Mouse (Mus musculus): ENCODE results near the gene Mindy3. TPM values are rescaled to one million over a fixed set of nuclear protein-coding genes. Genes with fewer than 3 reads are reported as not detected.
"Not testable (repeated sequence)": the region's sequence is repeated elsewhere in the genome, so short reads cannot be mapped to it uniquely, and the experiment has no call there.

The Mindy3 gene
- polyA plus RNA-seq (2012; rRNA removed), result 45.9 and 87.0 TPM in 2 replicates

DNA sequence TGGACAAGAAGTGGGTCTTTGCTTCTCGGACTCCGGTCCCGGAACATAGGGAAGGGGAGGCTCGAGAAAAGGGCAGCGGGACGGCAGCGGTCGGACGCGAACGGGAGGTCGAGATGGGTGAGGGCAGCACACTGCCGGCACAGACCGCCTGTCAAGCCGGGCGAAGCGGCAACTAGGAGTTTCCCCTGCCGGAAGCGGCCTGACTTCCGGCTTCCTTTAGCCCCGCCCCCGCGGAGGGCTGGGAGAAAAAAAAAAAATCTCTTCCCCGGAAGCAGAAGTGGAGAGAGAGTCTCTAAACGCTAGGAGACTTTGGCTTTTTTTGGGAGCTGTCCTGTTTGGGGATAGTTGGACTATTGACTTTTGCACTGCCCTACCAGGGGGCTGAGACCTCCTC, at the start of gene Mindy3:
Gene Mindy3, minus strand, starts transcription at position 209 of the 394 bp plus-strand sequence.
- Histone ChIP-seq H3K4me3 (ENCODE audit: insufficient read depth, low read depth, low read length) (peak within 1 kb of the TSS; percentile 77), H3K27me3 (replicated peaks; ENCODE audit: control insufficient read depth, insufficient read depth, low read length) (no peaks in the 10 kb centered on the region), H3K27ac (ENCODE audit: insufficient read depth, low read depth, low read length) (peak within 1 kb of the TSS; percentile 24; the same call in 1 of the 2 replicates), H3K36me3 (ENCODE audit: control insufficient read depth, insufficient read depth, low read length) (no peaks in the 10 kb centered on the region), H3K4me1 (ENCODE audit: control insufficient read depth, insufficient read depth, low read length) (peaks cover 10% of the 10 kb centered on the region; the same call in 1 of the 2 replicates)
- WGBS, result 0% methylated on average over 25 of the region's 25 CpGs
- peak; percentile 96 for DNase-seq
- TF ChIP-seq CTCF (conservative IDR thresholded peaks at IDR 0.05; ENCODE audit: insufficient read depth, insufficient read length, low read depth, low read length), result no peak
- TF ChIP-seq POLR2A (IDR thresholded peaks at IDR 0.05; ENCODE audit: low read depth, low read length), result peak; percentile 88

DNA sequence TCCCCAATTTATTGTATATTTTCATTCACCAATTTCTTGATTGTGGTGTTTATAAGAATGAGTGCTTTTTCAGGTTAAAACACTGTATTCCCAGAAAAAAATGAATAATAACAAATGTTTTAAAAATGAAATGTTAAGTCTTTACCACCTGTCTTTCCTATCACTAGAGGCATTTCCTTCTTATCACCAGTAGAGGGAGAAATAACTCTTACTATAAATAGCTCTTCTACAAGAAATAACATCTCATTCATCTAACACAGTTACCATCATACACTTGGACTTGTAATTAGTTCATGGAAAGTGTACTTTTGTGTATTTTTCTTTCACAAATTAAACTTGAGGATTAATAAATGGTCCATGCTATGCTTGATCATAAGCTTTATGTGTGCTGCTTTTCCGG, 40.5 kb upstream of the Mindy3 start:
- H3K4me1 ChIP-seq (ENCODE audit: control insufficient read depth, insufficient read depth, low read length), result no peaks in the 10 kb centered on the region

DNA sequence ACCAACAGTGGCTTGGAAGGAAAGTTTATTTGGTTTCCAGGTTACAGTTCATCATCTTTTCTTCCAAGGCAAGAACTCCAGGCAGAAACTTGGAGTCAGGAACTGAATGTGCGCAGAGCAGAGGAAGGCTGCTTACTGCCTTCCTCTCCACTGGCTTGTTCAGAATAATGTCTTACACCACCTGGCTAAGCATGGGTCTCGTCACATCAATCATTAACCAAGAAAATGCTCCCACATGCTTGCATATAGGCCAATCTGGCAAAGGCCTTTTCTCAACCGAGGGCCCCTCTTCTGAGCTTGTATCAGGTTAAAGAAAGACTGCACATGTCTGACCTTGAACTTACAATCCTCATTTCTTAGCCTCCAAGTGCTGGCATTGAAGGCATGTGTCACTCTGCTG, 30.8 kb upstream of the Mindy3 start:
- H3K4me1 ChIP-seq (ENCODE audit: control insufficient read depth, insufficient read depth, low read length), result no peaks in the 10 kb centered on the region
- no peak for DNase-seq
- TF ChIP-seq CTCF (conservative IDR thresholded peaks at IDR 0.05; ENCODE audit: insufficient read depth, insufficient read length, low read depth, low read length), result no peak
- H3K36me3 ChIP-seq (ENCODE audit: control insufficient read depth, insufficient read depth, low read length), result no peaks in the 10 kb centered on the region
- H3K27me3 ChIP-seq (replicated peaks; ENCODE audit: control insufficient read depth, insufficient read depth, low read length), result 0 out of 2 replicates have a peak, but pooled peaks cover 1% of the 10 kb centered on the region
- WGBS, result 48% methylated on average over 3 of the region's 3 CpGs
- H3K27ac ChIP-seq (ENCODE audit: insufficient read depth, low read depth, low read length), result no peak overlapping the region
- H3K4me3 ChIP-seq (ENCODE audit: insufficient read depth, low read depth, low read length), result no peak overlapping the region

More for the DNA sequence above, 40.5 kb upstream of the Mindy3 start:
- no peaks in the 10 kb centered on the region for H3K36me3 ChIP-seq (ENCODE audit: control insufficient read depth, insufficient read depth, low read length)
- no peak for DNase-seq
- H3K4me3 ChIP-seq (ENCODE audit: insufficient read depth, low read depth, low read length), result no peak overlapping the region
- no peaks in the 10 kb centered on the region for H3K27me3 ChIP-seq (replicated peaks; ENCODE audit: control insufficient read depth, insufficient read depth, low read length)
- WGBS, result 74% methylated on average over 1 of the region's 1 CpGs
- H3K27ac ChIP-seq (ENCODE audit: insufficient read depth, low read depth, low read length), result no peak overlapping the region
- TF ChIP-seq CTCF (conservative IDR thresholded peaks at IDR 0.05; ENCODE audit: insufficient read depth, insufficient read length, low read depth, low read length) (no peak), POLR2A (IDR thresholded peaks at IDR 0.05; ENCODE audit: low read depth, low read length) (no peak)

DNA sequence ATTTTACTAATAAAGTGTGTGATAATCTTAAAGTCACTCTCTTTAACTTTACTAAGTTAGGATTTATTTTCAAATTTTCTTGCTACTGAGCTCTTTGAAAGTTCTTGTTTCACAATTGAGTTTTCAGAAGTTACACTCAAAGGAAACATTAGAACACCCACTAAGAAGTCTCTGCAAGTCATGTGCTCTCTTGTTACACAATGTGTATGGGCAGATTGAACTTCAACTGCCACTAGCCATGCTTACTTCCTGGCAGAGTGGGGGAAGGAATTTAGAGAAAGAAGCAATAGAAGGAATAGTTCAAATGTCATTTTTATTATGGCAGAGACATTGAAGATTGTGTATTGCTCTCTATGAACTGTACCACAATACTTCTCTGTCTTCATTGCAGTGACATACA, 20.9 kb upstream of the Mindy3 start:
- Histone ChIP-seq H3K4me3 (ENCODE audit: insufficient read depth, low read depth, low read length) (no peak overlapping the region), H3K27ac (ENCODE audit: insufficient read depth, low read depth, low read length) (no peak overlapping the region), H3K4me1 (ENCODE audit: control insufficient read depth, insufficient read depth, low read length) (no peaks in the 10 kb centered on the region), H3K36me3 (ENCODE audit: control insufficient read depth, insufficient read depth, low read length) (no peaks in the 10 kb centered on the region), H3K27me3 (replicated peaks; ENCODE audit: control insufficient read depth, insufficient read depth, low read length) (no peaks in the 10 kb centered on the region)
- no peak for DNase-seq
- TF ChIP-seq CTCF (conservative IDR thresholded peaks at IDR 0.05; ENCODE audit: insufficient read depth, insufficient read length, low read depth, low read length), result no peak
- TF ChIP-seq POLR2A (IDR thresholded peaks at IDR 0.05; ENCODE audit: low read depth, low read length), result no peak

DNA sequence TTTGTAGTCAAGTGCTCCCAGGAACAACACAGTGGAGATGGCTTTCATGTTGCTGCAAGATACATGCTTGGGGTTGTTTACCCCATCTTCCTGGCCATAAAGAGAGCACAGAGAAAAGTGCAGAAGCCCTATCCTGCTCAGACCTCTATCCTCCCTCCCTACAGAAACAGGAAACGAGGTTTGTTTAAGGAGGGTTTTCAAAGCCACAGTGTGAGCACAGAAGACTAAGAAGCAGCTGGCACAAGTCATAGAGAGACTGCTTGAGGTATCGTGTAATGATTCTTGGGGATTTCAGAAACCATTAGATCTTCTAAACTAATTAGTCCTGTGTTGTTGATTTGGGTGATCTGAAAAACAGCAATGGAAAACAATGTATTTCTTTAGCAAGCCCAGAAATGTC, 20.3 kb upstream of the Mindy3 start:
- no peak for DNase-seq
- Histone ChIP-seq H3K4me1 (ENCODE audit: control insufficient read depth, insufficient read depth, low read length) (no peaks in the 10 kb centered on the region), H3K4me3 (ENCODE audit: insufficient read depth, low read depth, low read length) (no peak overlapping the region), H3K27ac (ENCODE audit: insufficient read depth, low read depth, low read length) (no peak overlapping the region), H3K36me3 (ENCODE audit: control insufficient read depth, insufficient read depth, low read length) (no peaks in the 10 kb centered on the region), H3K27me3 (replicated peaks; ENCODE audit: control insufficient read depth, insufficient read depth, low read length) (no peaks in the 10 kb centered on the region)
- TF ChIP-seq CTCF (conservative IDR thresholded peaks at IDR 0.05; ENCODE audit: insufficient read depth, insufficient read length, low read depth, low read length) (no peak), POLR2A (IDR thresholded peaks at IDR 0.05; ENCODE audit: low read depth, low read length) (no peak)
- WGBS, result 44% methylated on average over 2 of the region's 2 CpGs

DNA sequence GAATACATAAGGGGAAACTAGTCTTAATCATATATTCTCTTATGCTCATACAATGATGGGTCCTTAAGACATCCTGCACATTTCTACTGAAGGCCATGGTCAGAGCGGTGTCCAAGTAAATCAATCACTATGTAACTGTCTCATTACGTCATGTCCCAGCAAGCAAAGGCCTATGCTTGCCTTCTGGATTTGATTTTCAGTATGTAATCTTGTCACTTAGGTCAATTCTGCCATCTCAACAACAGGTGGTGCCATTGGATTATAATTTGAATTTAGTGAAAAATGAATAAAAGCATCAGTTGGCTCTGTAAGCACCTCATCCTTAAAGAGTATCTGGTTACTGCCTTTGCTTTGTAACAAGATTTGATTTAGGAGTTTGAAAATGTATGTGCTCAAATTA, 18.9 kb upstream of the Mindy3 start:
- no peak overlapping the region for H3K4me3 ChIP-seq (ENCODE audit: insufficient read depth, low read depth, low read length)
- no peaks in the 10 kb centered on the region for H3K4me1 ChIP-seq (ENCODE audit: control insufficient read depth, insufficient read depth, low read length)
- no peak for DNase-seq
- WGBS, result 59% methylated on average over 2 of the region's 2 CpGs
- no peak for TF ChIP-seq POLR2A (IDR thresholded peaks at IDR 0.05; ENCODE audit: low read depth, low read length)
- TF ChIP-seq CTCF (conservative IDR thresholded peaks at IDR 0.05; ENCODE audit: insufficient read depth, insufficient read length, low read depth, low read length), result peak; percentile 20; the same call in 1 of the 2 replicates
- no peaks in the 10 kb centered on the region for H3K36me3 ChIP-seq (ENCODE audit: control insufficient read depth, insufficient read depth, low read length)
- H3K27ac ChIP-seq (ENCODE audit: insufficient read depth, low read depth, low read length), result no peak overlapping the region
- no peaks in the 10 kb centered on the region for H3K27me3 ChIP-seq (replicated peaks; ENCODE audit: control insufficient read depth, insufficient read depth, low read length)

DNA sequence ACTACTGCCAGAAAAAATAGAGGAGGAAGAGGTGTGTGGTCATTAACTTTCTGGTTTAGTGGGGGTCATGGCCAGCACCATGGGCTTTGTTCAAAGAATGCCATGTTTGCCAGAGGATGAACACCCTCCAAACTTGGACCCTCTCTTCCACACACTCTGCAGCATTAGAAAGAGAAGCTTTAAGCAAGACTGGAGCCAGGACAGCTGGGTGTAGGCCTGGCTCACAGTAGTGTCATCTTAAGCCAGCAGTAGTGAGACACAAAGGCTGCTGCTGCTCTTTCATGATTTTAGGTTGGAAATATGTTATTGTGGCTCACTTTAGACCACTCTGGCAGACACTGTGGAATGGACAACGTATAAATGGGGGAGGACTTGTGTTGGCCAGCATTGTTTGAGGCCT, 12.8 kb upstream of the Mindy3 start:
- Histone ChIP-seq H3K27me3 (replicated peaks; ENCODE audit: control insufficient read depth, insufficient read depth, low read length) (no peaks in the 10 kb centered on the region), H3K4me3 (ENCODE audit: insufficient read depth, low read depth, low read length) (no peak overlapping the region), H3K36me3 (ENCODE audit: control insufficient read depth, insufficient read depth, low read length) (no peaks in the 10 kb centered on the region), H3K27ac (ENCODE audit: insufficient read depth, low read depth, low read length) (no peak overlapping the region), H3K4me1 (ENCODE audit: control insufficient read depth, insufficient read depth, low read length) (no peaks in the 10 kb centered on the region)
- DNase-seq, result peak; percentile 34
- WGBS, result 65% methylated on average over 1 of the region's 1 CpGs
- TF ChIP-seq CTCF (conservative IDR thresholded peaks at IDR 0.05; ENCODE audit: insufficient read depth, insufficient read length, low read depth, low read length), result no peak
- TF ChIP-seq POLR2A (IDR thresholded peaks at IDR 0.05; ENCODE audit: low read depth, low read length), result no peak

DNA sequence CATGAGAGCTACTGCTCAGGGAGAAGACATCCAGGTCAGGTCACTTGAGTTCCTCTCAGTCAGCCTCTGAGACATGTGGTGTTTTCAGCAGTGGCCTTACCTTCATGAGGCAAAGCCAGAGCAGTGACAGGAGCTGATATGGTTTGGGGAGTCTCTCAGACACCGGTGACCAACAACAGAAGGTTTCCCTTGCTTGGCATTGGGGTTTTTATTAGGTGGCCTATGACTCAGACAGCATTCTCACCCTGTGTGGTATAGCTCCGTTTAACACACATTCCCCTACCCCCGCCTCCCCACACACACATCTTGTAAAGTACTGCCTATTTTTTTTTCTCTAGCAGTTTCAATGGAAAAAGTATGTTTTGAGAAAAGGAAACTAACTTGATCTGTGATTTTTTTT, 5.1 kb upstream of the Mindy3 start:
- Histone ChIP-seq H3K4me1 (ENCODE audit: control insufficient read depth, insufficient read depth, low read length) (no peaks in the 10 kb centered on the region), H3K27ac (ENCODE audit: insufficient read depth, low read depth, low read length) (no peak overlapping the region), H3K36me3 (ENCODE audit: control insufficient read depth, insufficient read depth, low read length) (no peaks in the 10 kb centered on the region), H3K4me3 (ENCODE audit: insufficient read depth, low read depth, low read length) (no peak overlapping the region), H3K27me3 (replicated peaks; ENCODE audit: control insufficient read depth, insufficient read depth, low read length) (no peaks in the 10 kb centered on the region)
- WGBS, result 72% methylated on average over 3 of the region's 3 CpGs
- DNase-seq, result no peak
- TF ChIP-seq POLR2A (IDR thresholded peaks at IDR 0.05; ENCODE audit: low read depth, low read length), result no peak
- TF ChIP-seq CTCF (conservative IDR thresholded peaks at IDR 0.05; ENCODE audit: insufficient read depth, insufficient read length, low read depth, low read length), result no peak

DNA sequence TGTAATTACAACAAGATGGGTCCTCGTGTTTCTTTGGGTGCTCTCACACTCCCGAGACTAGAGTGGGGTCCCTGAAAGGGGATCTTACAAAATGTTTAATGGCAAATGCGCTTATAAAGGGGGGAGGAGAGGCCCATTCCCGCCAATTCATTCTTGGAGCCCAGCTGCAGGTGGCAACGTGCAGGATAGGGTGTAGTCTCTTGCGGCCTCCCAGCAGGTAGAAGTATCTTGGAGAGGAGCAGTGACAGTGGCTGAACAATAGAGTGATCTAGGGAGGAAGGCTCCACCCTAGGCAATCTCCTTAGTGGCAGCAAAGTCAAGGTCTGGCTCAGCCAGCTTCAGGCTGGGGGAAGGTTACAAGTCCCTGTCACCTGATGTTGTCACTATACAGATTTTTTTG, 4.2 kb upstream of the Mindy3 start:
- H3K27ac ChIP-seq (ENCODE audit: insufficient read depth, low read depth, low read length); H3K4me1 ChIP-seq (ENCODE audit: control insufficient read depth, insufficient read depth, low read length); DNase-seq; H3K36me3 ChIP-seq (ENCODE audit: control insufficient read depth, insufficient read depth, low read length); H3K4me3 ChIP-seq (ENCODE audit: insufficient read depth, low read depth, low read length); H3K27me3 ChIP-seq (replicated peaks; ENCODE audit: control insufficient read depth, insufficient read depth, low read length): not testable (repeated sequence)
- WGBS, result 78% methylated on average over 6 of the region's 6 CpGs

Data from kidney, adult 2 months (tissue).